Mouse (Mus musculus): ENCODE results near the gene Obox3.
"Not testable (repeated sequence)": the region's sequence is repeated elsewhere in the genome, so short reads cannot be mapped to it uniquely, and the experiment has no call there.

Gene Obox3

DNA sequence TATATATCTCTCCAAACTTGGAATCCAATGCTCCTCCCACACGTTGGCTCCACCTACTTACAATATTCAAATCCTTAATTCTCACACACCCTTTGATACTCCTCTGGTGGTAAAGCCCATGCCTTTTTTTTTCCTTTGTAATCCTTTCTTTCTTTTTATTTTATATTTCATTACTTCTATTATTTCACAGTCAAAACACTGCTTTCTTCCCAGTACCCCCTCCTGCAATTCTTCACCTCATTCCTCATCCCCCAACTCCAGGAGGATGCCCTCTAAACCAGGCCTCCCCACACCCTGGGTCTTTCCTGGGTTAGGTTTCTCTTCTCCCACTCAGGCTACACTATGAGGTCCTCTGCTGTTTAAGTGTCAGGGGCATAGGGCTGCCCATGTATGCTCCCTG lies at the start of gene Obox3:
TSS of gene Obox3 (minus strand) at position 101 of the 400 bp plus-strand sequence.
- DNase-seq (ENCODE audit: low spot score) = not testable (repeated sequence)

DNA sequence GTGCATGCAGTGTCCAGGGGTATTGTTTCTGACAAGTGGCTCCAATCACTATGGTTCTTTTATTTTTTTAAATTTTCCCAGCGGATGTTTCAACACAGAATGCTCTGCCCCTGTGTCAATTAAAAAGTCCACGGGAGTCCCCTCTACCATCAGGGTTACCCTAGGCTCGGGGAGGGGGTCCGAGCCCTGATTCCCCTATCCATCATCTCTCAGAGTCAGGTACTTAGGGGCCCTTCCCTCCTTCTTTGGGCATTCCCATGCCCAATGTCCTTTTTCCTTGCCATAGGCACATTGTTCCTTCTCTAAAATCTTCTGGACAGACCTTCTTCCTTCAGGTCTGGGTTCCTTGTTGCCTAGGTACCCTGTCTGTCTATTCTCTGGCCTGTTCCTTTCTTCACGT lies 130.3 kb downstream of the Obox3 start:
- DNase-seq (ENCODE audit: low spot score) = not testable (repeated sequence)
